In genomic region chr15:91012793-91013580, GRCm38 (mm10) we compare ENCODE assay signal across 11 mouse cellular contexts. TPM values are rescaled to one million over a fixed set of nuclear protein-coding genes. Genes with fewer than 3 reads are reported as not detected.
DNase-seq lines count a peak whose midpoint lies in the region; ATAC-seq lines count a peak whose summit lies in the region.
"Had no signal": no experiment of that assay in that cellular context is flagged by ENCODE, and none has a peak within 500 bp of the region (broad histone marks: within the 10 kb centered on the region; RNA-seq: fewer than 3 reads in every experiment).

No protein-coding gene starts in this region.

- H3K4me2 ChIP-seq in lung, embryonic 15.5 days, result 0 out of 2 replicates have a peak overlapping the region, but pooled peaks have one; percentile 21
- no peak overlapping the region; the same call in 1 of the 2 replicates for H3K4me2 ChIP-seq in hindbrain, embryonic 16.5 days (ENCODE audit: low read length)
- H3K4me2 ChIP-seq in liver, embryonic 15.5 days, result peak overlapping the region; percentile 2; the same call in 1 of the 2 replicates
- H3K4me2 ChIP-seq in stomach, embryonic 16.5 days (ENCODE audit: low read depth, low read length), result peak overlapping the region; percentile 44

- H3K36me3 ChIP-seq in lung, embryonic 15.5 days, result no peaks in the 10 kb centered on the region
- no peaks in the 10 kb centered on the region for H3K36me3 ChIP-seq in hindbrain, embryonic 16.5 days (ENCODE audit: control insufficient read depth, insufficient read depth, low read length)
- H3K36me3 ChIP-seq in liver, embryonic 15.5 days (replicated peaks), result no peaks in the 10 kb centered on the region
- H3K36me3 ChIP-seq in stomach, embryonic 16.5 days (ENCODE audit: control insufficient read depth, insufficient read depth, low read length), result no peaks in the 10 kb centered on the region

- intact Hi-C loops in left cerebral cortex, postnatal 25 days (cut with DNase I), result no loop called here

- H3K27me3 ChIP-seq in lung, embryonic 15.5 days, result no peaks in the 10 kb centered on the region
- H3K27me3 ChIP-seq in hindbrain, embryonic 16.5 days (replicated peaks; ENCODE audit: control insufficient read depth, insufficient read depth, low read length), result no peaks in the 10 kb centered on the region
- H3K27me3 ChIP-seq in liver, embryonic 15.5 days, result no peaks in the 10 kb centered on the region
- no peaks in the 10 kb centered on the region for H3K27me3 ChIP-seq in stomach, embryonic 16.5 days (ENCODE audit: control insufficient read depth, insufficient read depth, low read length)
- H3K27me3 ChIP-seq: CH12.LX had no signal

- H3K9me3 ChIP-seq in lung, embryonic 15.5 days, result no peaks in the 10 kb centered on the region
- H3K9me3 ChIP-seq in hindbrain, embryonic 16.5 days (ENCODE audit: control insufficient read depth, low read length), result no peaks in the 10 kb centered on the region
- no peaks in the 10 kb centered on the region for H3K9me3 ChIP-seq in liver, embryonic 15.5 days (replicated peaks)
- H3K9me3 ChIP-seq in stomach, embryonic 16.5 days (replicated peaks; ENCODE audit: control insufficient read depth, low read length), result no peaks in the 10 kb centered on the region

- no peak for DNase-seq in lung, postnatal 36 days
- no peak for DNase-seq in frontal cortex, postnatal 14 days (ENCODE audit: low spot score in 2 of 2)
- no peak for DNase-seq in left cerebral cortex, postnatal 25 days (ENCODE audit: low spot score in 2 of 2)
- no peak for DNase-seq in layer of hippocampus, postnatal 14 days (ENCODE audit: low spot score in 2 of 2)
- DNase-seq: cerebellum, adult 8-10 months; lung, adult 2 months had no signal

- peak overlapping the region; percentile 37 for H3K27ac ChIP-seq in lung, embryonic 15.5 days
- H3K27ac ChIP-seq in hindbrain, embryonic 16.5 days (ENCODE audit: low read depth, low read length), result peak overlapping the region; percentile 26; the same call in 1 of the 2 replicates
- H3K27ac ChIP-seq in liver, embryonic 15.5 days (replicated peaks), result no peak overlapping the region
- H3K27ac ChIP-seq in stomach, embryonic 16.5 days (ENCODE audit: low read length), result peak overlapping the region; percentile 69

- ATAC-seq in lung, embryonic 15.5 days (ENCODE audit: borderline replicate concordance, extremely low read depth, low FRiP score, low TSS enrichment), result no peak
- ATAC-seq in hindbrain, embryonic 16.5 days, result no peak
- ATAC-seq in liver, embryonic 15.5 days (ENCODE audit: insufficient read depth), result no peak
- ATAC-seq in stomach, embryonic 16.5 days (ENCODE audit: insufficient read depth, low FRiP score), result peak; percentile 66; the same call in 1 of the 2 replicates

- H3K4me3 ChIP-seq in lung, embryonic 15.5 days, result no peak overlapping the region
- H3K4me3 ChIP-seq in hindbrain, embryonic 16.5 days (ENCODE audit: low read length), result no peak overlapping the region
- H3K4me3 ChIP-seq in liver, embryonic 15.5 days (replicated peaks), result no peak overlapping the region
- H3K4me3 ChIP-seq in stomach, embryonic 16.5 days (replicated peaks; ENCODE audit: low read length), result peak overlapping the region; percentile 14; the same call in 1 of the 2 replicates

- WGBS in lung, embryonic 15.5 days, result 23% methylated on average over 6 of the region's 6 CpGs
- 12% methylated on average over 6 of the region's 6 CpGs for WGBS in hindbrain, embryonic 16.5 days
- 26% methylated on average over 6 of the region's 6 CpGs for WGBS in liver, embryonic 15.5 days (ENCODE audit: insufficient replicate concordance)
- 19% methylated on average over 6 of the region's 6 CpGs for WGBS in stomach, embryonic 16.5 days

- H3K9ac ChIP-seq in lung, embryonic 15.5 days, result no peak overlapping the region
- H3K9ac ChIP-seq in hindbrain, embryonic 16.5 days (ENCODE audit: low read depth, low read length), result no peak overlapping the region
- no peak overlapping the region for H3K9ac ChIP-seq in liver, embryonic 15.5 days
- no peak overlapping the region for H3K9ac ChIP-seq in stomach, embryonic 16.5 days (ENCODE audit: low read length)

- H3K4me1 ChIP-seq in lung, embryonic 15.5 days, result peaks cover 11% of the 10 kb centered on the region; the same call in 1 of the 2 replicates
- peaks cover 21% of the 10 kb centered on the region for H3K4me1 ChIP-seq in hindbrain, embryonic 16.5 days (ENCODE audit: control insufficient read depth, insufficient read depth, low read depth, low read length)
- H3K4me1 ChIP-seq in liver, embryonic 15.5 days (replicated peaks), result no peaks in the 10 kb centered on the region
- H3K4me1 ChIP-seq in stomach, embryonic 16.5 days (ENCODE audit: control insufficient read depth, insufficient read depth, low read length), result 0 out of 2 replicates have a peak, but pooled peaks cover 10% of the 10 kb centered on the region

RNA-seq across cellular contexts. Expression of gene Kif21a, which starts 36.8 kb away (rescaled TPM):
- 6.2 and 6.5 TPM in 2 replicates for polyA plus RNA-seq in lung, embryonic 15.5 days (2015; fragmentation: Nextera tagmentation; extraction: Ambion mirVana)
- polyA plus RNA-seq in hindbrain, embryonic 16.5 days (2015; fragmentation: Nextera tagmentation; extraction: Ambion mirVana), result 37.9 and 40.4 TPM in 2 replicates
- polyA plus RNA-seq in liver, embryonic 15.5 days (2015; fragmentation: Nextera tagmentation; extraction: Ambion mirVana), result 2.0 and 2.3 TPM in 2 replicates
- polyA plus RNA-seq in stomach, embryonic 16.5 days (2015; fragmentation: Nextera tagmentation; extraction: Ambion mirVana), result 20.8 and 24.8 TPM in 2 replicates
- total RNA-seq in left cerebral cortex, postnatal 25 days (2021), result 100 to 1,000 TPM; 113 to 119 TPM
- total RNA-seq in layer of hippocampus, postnatal 14 days (2021), result 10 to 100 TPM; 88.5 to 89.6 TPM
- total RNA-seq: CH12.LX had no signal
